Mouse (Mus musculus) hindlimb bud, embryonic 11.5 days (tissue): Measurements from ENCODE around the gene Sipa1l1.
"Not testable (repeated sequence)": the region's sequence is repeated elsewhere in the genome, so short reads cannot be mapped to it uniquely, and the experiment has no call there.

Experiments
- DNase-seq: peaks from one replicate; pipeline ENCODE4 v3.0.0-alpha.2; 2012; ENCODE audit warnings: low read depth, low spot score; ENCODE audit errors: extremely low spot score

Sipa1l1 gene

DNA sequence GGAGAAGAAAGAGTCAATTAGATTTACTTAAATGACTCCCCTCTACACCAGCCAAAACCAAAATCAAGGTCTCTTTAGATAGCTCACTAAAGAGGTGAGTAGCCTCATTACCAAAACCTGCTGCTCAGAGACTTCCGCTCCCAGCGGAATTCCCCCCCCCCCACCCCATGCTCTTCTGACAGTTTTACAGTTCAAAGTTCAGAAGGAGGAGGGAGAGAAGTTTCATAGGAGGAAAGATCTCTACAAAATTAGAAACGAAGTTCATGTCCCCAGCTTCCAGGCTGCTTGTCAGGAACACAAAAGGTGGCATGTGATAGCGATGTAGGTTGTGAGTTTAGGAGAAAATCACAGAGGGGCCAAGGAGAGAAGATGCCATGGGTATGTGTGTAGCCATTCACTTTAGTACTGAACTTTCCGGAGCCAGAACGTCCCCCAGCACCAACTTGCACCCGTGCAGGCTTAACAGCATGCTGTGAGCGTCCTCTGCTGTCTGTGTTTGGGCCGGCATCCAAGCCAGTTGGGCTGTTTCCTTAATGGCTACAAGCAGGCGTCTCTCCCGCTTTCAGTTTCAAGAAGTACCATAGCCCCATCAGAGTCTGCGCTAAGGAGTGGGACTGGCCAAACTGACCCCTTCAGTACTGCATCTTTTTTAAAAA, 300.7 kb downstream of the Sipa1l1 start:
- peak; percentile 39 for DNase-seq

DNA sequence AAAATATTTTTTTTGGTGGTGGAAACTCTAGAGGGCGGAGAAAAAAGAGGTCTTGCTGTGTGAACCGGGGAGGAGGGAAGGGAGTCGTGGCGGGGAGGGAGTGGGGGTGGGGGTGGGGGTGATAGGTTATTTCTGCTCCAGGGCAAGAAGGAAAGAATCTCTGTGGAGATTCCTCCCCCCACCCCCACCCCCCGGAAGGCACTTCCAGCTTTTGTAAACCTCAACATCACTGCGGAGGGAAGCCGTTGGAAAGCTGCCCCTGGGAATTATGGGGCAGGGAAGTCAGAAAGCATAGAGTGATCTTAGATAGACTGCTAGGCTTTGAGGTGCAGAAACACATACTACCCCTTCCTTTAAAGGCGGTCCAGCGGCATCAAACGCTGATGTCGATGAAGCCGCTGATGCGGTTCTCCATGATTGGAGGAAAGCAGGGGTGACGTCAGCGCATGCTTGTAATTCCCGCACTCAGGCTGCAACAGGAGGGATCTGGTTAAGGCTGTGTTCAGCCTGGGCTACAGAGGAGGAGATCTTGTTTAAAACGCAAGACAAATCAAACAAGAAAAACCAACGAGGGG, 301.3 kb downstream of the Sipa1l1 start:
- DNase-seq = peak; percentile 89

DNA sequence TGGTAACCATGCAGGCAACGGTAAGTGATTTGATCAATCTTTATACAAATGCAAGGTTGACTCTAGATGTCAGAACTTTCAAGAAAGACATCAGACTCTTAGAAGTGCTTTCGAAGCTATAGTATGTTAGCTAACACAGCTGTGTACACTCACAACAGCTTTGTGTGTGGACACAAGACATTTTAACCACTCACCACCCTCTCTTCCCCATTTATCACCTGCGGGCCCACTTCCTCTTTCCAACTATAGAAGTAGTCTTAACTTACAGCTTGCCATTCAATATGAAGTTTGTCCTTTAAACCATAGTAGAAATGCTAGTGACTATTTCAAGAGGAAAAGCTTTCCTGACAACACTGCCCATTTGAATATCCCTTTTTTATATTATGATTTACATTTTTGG, 303.7 kb downstream of the Sipa1l1 start:
- no peak for DNase-seq

DNA sequence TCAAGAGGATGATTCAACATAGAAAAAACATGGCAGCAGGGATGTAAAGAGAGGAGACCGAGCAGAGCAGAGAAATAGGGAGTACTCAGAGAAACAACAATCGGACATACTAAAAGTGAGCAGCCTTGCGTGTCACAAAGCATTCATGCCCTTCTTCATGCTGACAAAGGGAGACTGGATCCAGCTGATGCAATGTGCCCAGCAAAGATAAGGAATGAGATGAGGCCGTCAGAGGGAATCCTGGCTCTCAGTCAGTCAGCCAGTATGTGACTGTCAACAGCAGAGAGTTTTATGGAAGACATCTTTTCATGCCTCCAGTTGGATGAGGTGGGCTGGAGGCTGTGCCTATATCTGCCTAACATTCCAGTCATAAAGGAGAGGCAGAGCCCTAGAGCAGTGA, 304.1 kb downstream of the Sipa1l1 start:
- no peak for DNase-seq

DNA sequence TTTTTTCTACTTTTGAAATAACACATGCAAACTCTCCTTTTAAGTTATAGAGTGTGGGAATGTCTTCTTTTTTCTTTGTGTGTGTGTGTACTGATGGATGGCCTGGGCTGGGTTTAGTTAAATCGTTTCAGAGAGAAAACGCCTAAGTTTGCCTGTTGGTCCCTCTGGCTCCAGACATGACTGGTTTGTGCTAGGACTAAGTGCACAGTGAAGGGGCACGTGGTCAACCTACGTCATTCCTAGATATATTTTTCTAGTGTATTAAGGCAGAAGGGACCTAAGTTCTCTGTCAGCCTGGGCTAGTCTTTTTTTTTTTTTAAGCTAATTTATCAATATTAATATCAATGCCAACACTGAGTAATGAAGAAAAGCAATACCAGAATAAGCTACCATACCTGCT, 305.3 kb downstream of the Sipa1l1 start:
- no peak for DNase-seq

DNA sequence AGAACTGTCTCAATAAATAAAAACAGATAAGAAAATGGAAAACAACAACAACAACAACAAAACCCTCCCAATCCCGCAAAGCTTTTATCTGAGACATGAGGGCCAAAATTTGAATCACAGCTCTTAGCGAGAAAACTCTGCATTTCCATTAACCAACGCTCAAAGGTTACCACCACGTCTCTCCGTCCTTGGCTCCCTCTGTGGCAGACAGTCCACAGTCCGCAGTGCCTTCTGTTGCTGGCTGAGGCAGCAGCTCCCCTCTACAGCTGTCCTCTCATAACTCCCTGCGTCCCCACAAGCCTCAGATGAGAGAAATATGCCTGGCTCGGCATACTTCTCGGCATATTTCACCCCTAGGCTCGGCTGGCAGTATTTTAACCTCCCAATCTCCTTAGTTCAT, 306.9 kb downstream of the Sipa1l1 start:
- no peak for DNase-seq

DNA sequence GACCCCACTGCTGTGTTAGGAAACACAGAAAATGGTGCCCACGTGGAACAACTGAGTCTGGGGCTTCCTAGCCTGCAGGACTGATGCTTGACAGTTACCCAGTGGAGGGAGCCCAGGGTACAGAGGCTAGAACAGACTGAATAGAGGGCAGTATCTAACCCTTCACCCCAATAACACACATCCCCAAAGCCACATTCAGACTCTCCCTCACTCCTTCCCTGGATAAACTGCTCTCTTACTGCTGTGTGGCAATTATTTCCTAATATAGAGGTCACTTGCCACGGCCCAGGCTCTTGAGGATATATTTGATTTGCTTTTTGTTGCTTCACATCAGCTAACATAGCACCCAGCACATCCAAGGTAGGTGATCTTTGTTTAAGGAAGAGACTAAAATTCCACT, 307.5 kb downstream of the Sipa1l1 start:
- DNase-seq = no peak

DNA sequence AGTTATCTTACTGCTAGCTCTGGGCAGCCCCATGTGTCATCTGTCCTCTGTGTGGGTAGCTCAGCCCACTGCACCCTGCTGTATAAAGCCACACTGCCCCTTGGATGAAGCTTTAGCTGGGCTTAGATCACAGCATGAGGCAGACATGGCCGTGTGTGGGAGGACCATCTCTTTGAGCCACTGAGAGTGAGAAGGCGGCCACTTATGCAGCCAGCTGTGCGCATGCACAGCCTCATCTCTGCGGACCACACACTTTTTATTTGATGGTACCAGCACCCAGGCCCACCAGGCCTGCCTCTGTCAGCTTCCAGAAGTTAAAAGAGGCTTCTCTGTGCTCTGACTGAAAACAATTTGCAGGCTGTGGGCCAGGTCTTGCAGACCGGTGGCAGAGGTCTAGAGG, 308.7 kb downstream of the Sipa1l1 start:
- no peak for DNase-seq

DNA sequence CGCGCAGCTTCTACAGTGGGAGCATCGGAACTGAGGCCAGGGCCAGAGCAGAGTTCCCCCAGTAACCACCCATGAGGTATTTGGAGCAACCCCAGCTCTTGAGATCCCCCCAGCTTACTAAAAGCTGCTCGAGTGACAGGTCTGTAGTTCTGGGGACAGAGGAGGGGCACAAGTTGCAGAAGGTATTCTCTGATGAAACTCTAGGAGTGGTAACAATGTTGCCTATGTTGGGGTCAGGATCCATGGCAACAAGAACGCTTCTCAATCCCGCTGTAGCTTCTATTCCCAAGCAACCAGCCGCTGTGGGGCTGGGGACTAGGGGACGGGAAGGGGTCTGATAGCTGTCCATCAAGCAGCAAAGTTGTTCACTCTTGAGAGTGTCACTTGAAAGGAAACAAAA, 309.1 kb downstream of the Sipa1l1 start:
- no peak for DNase-seq

DNA sequence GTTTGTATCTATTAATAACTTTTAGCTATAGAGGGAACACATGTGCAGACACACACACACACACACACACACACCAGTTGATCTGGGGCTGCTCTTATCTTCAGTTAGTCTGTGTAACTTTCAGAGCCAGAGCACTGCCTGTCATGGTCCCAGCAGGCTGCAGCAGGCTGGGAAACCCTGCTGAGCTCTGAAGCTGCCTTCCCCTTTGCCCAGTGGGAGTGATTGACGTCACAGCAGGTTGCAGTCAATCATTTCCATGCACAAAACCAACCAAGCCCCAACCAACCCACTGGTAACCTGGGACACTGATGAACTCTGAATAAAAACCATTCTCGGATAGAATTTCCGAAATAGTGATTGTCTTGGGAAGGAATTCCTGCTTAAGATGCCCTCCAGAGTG, 310.3 kb downstream of the Sipa1l1 start:
- no peak for DNase-seq

DNA sequence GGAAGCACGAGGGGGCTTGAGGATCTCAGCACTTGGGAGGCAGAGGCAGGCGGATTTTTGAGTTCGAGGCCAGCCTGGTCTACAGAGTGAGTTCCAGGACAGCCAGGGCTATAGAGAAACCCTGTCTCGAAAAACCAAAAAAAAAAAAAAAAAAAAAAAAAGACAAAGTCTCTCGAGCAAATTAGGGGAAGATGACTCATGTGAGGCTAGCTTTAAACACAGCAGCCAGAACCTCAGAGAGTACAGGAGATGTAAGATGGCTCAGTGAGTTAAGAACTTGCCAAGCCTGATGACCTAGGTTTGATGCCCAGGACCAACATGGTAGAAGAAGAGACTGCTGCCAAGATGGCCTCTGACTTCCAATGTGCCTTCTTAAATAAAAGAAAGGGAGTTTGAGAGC, 311.3 kb downstream of the Sipa1l1 start:
- DNase-seq = not testable (repeated sequence)

DNA sequence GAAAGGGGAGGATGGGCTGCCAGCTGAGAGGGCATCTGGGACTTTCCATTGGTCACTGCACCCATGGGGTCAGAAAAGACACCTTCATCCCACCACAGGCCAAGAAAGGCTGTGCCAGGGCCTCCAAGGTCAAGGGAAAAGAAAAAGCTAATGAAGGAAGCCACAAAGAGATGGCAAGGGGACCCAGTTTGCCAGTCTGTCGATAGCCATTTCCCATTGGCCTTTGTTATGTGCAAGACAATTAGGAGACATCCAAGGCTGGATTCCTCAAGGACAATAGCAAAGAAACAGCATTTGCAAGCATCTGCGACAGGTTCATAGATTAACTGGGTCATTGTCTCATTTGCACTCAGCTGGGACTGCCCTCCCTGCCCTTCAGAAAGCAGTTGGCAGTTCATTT, 316.3 kb downstream of the Sipa1l1 start:
- DNase-seq = no peak

DNA sequence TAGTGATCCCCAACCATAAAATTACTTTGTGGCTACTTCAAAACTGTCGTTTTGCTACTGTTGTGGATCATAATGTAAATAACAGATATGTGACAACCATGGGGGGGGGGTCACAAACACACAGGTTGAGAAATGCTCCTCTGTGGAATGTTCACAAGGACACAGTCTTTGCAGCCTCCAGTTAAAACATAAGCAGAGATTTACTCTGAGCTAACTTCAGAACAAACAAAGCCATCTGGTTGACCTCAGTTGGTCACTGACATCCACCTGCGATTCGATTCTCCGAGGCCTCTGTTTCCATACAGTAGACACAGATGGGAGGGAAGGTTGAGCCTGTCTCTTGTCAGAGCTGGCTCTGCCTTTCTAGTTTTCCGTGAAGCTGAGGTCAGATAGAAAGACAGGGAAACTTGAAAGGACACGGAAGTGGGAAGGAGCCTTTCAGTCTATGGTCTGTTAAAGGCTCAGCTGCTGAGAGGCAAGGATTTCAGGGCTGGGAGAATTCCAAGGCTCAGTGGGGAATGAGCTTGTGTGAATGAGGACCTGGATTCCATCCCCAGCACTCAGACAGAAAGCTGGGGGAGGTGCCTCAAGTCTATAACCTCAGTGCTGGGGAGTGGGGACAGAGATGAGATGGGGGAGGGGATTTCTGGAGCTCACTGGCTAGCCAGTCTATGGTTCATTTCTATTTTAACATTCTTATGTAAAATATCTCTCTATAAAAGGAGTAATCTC, 317.9 kb downstream of the Sipa1l1 start:
- DNase-seq = no peak

DNA sequence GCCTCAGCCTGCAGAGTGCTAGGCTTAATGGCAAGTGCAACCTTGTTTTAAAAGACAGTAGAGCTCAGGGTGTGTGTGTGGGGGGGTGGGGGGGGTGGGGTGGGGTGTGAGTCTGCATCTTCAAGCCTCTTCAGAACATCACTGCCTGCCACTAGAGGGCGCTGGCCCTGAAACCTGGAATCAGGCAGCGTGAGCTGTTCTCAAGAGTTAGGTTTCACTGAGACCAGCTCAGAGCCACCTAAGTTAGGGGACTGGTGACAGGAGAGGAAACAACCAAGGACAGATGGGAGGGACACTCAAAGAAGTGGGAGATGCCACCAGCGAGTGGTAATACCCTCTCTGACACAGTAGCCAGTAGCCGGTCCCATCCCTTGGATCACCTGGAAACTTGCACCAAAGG, 320.0 kb downstream of the Sipa1l1 start:
- no peak for DNase-seq

DNA sequence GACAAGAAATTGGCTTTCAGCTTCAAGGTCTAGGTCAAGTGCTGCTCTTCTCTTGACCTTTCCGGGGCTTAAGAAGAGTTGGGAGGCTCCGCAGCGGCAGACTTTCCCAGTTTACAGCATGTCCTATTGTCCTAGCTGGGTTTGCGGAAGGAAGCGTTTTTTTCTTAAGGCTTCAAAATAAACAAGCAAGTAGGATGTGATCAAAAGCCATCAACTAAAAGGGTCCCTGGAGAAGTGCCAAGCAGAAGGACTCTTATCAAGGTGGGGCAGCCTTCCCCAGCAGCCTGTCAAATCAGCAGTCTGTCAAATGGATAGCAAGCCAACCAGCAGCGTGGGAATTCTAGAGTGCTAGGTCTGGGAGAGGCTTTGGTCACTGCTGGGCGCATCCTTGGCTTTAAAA, 320.5 kb downstream of the Sipa1l1 start:
- no peak for DNase-seq

DNA sequence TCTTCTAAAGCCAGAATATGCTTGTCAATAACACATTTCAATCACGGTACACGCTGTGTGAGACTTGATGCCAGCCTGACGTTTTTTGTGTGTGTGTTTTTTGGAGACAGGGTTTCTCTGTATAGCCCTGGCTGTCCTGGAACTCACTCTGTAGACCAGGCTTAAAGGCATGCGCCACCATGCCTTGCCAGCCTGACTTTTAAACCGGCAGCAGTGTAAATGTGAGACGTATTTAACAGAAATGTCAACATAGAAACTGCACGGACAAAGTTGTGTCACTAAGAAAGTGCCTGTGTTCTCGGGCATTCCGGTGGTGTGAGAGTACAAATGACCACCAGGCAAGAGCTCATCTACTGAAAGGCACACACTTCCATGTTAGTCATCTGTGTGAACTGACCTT, 323.3 kb downstream of the Sipa1l1 start:
- no peak for DNase-seq

DNA sequence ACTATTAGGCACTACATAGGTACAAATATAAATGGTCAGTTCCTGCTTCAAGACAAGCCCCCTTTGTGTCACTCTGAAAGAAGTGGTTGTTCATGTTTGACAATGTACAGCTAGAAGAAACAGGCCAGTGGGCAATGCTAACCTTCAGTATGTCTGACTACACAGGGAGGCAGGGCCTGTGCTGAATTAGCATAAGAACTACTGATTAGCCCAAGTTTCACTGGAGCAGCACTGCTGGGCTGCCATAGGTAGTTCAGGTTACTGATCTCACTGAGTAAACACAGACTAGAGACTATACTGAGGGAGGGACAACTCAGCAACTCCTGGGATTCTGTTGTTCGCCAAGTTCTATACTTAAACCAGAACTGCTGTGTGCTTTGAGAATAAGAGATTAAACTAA, 324.1 kb downstream of the Sipa1l1 start:
- DNase-seq = not testable (repeated sequence)

DNA sequence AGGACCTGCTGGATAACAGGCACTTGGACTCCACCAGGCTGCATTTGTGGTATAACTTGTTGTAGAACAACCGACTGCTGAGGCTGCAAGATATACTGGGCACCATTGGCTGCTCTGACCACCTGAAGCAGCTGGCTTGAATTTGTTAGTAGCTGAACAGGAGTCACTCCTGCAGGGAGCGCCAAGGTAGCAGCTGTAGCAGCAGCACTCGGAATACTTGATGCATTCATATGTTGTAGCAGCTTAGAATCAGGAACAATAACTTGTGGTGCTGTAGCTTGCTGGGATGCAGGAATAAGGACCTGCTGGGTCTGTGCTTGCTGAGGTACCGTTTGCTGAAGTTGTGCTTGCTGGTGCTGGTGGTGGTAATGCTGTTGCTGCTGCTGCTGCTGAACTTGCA, 326.8 kb downstream of the Sipa1l1 start:
- no peak for DNase-seq

DNA sequence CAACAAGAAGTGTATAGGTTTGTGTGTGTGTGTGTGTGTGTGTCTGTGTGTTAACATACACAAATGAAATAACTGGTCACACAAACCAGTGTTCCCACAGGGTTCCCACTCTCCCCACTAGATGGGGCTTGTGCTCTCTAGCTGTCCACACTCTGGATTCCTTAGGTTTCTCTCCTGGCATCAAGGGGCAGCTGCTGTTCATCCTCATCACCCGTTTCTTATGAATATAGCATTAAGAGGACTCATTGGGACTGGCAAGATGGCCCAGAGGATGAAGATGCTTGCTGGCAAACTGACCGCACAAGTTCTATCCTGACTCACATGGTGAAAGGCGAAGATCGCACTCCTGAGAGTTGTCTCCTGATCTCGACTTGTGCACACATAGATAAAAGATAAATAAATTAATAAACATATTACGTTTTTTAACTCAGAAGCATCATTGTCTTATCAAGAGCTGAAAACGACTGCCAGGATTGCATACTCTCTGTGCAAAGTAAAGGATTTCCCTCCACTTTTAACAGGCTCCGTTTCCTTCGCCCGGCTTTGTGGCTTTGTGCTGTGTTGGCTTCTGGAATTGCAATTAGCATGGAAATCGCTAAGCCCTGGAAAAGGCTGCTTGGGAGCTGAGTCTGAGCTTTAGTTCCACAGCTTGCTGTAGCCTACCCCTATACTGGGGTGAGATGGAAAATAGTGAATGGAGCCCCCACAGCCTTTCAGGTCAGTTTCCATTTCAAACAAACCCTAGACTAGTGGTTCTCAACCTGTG, 328.9 kb downstream of the Sipa1l1 start:
- DNase-seq = peak; percentile 26

DNA sequence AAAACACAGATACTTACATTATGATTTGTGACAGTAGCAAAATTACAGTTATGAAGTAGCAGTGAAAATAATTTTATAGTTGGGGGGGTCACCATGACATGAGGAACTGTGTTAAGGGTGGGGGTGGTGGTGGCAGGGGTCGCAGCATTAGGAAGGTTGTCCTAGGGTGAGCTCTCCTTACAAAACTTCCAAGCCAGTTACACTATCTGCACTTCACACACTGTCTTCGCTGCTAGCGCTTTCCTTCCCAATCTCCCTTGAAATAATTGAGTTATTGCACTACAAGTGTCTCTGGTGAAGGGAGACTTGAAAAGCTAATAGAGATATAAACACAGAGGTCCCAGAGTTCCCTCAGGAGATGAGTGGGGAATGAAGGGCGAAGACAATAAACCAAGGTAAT, 329.6 kb downstream of the Sipa1l1 start:
- DNase-seq = no peak

DNA sequence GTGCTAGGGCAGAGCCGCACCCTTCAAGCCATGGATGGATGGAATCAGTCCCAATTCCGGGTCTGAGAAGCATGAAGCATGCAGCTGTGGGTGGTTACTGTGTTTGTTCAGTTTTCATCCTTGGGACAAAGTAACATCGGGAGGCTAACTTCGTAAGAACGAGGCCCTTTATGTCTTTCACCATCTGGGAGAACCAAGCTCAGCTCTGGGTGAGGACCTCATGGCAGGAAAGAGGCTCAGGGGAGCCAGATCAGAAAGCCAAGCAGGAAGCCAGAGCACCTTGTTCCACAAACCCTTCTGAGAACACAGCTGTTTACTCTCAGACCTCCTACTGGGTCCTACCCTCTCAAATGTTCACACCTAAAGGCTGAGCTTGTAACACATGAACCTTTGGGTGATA, 330.6 kb downstream of the Sipa1l1 start:
- no peak for DNase-seq
